Mouse (Mus musculus) lung, embryonic 14.5 days (tissue): ENCODE results near the gene Slit1. TPM values are rescaled to one million over a fixed set of nuclear protein-coding genes. Genes with fewer than 3 reads are reported as not detected.

Source experiments
- ATAC-seq: fragments of 200-750 bp; cut with Nextera tagmentation; 2 replicates; pipeline ENCODE4 v1.8.0; 2017; ENCODE audit warnings: mild to moderate bottlenecking, moderate TSS enrichment, moderate library complexity; ENCODE audit not compliant: insufficient read depth
- DNase-seq: peaks from one replicate; pipeline ENCODE4 v3.0.0-alpha.2; 2015
- H3K27ac ChIP-seq: fragments of 300-500 bp; sonication (generic); 2 replicates; pipeline ENCODE4 v1.5.1; 2014; ENCODE audit warnings: low read depth, mild to moderate bottlenecking, moderate library complexity
- H3K27me3 ChIP-seq: fragments of 300-500 bp; sonication (generic); 2 replicates; pipeline ENCODE4 v1.6.1; 2014; ENCODE audit warnings: low read length, control low read depth; ENCODE audit not compliant: insufficient read depth
- H3K36me3 ChIP-seq: fragments of 300-500 bp; sonication (generic); 2 replicates; pipeline ENCODE4 v1.6.1; 2014; ENCODE audit warnings: control low read depth; ENCODE audit not compliant: insufficient read depth
- H3K4me1 ChIP-seq: fragments of 300-500 bp; sonication (generic); 2 replicates; pipeline ENCODE4 v1.6.1; 2014; ENCODE audit warnings: antibody characterized with exemption, control low read depth; ENCODE audit not compliant: insufficient read depth
- H3K4me2 ChIP-seq: fragments of 300-500 bp; sonication (generic); 2 replicates; pipeline ENCODE4 v1.6.1; 2014; ENCODE audit warnings: mild to moderate bottlenecking
- H3K4me3 ChIP-seq: fragments of 300-500 bp; sonication (generic); 2 replicates; pipeline ENCODE4 v1.5.1; 2014; ENCODE audit warnings: low read depth, low read length
- H3K9ac ChIP-seq: fragments of 300-500 bp; sonication (generic); 2 replicates; pipeline ENCODE4 v1.6.1; 2014
- H3K9me3 ChIP-seq: fragments of 300-500 bp; sonication (generic); 2 replicates; pipeline ENCODE4 v1.6.1; 2016; ENCODE audit warnings: low read depth, low read length, control low read depth
- CTCF ChIP-seq: IDR thresholded peaks from 2 replicates; pipeline ENCODE4 v1.5.1; 2016; ENCODE audit warnings: antibody characterized with exemption, low read depth
- WGBS: fragments of 180-500 bp; shearing (Covaris S2); extraction: QIAGEN DNeasy Blood & Tissue Kit; methylation state at CpG from one replicate; pipeline ENCODE4 v1.1.7; 2014; 5-methylcytosine and 5-hydroxymethylcytosine counted together
- polyA plus RNA-seq: library from polyadenylated mRNA; unstranded; fragments of >200 nt; fragmentation: Nextera tagmentation; extraction: Ambion mirVana; gene quantifications from 2 replicates; pipeline ENCODE4 v1.2.1, GENCODE M21; 2014

Gene Slit1
- polyA plus RNA-seq, 1 experiment from 2014 or later, result 0.24 TPM

DNA sequence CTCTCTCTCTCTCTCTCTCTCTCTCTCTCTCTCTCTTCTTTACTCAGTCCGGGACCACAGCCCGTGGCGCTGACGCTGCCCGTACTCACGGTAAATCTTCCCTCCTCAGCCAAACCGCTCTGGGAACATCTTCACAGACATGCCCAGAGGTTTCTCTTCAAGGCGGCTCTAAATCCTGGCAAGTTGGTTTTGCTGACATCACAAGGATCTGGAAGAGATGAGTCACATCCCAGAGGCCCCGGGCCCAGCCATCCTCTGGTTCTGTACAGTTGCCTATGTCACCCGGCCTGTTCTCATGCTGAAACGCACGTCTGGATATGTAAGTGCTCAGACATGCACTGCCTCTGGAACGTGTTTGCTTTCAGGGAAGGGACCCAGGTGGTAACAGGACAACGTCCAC lies 4.0 kb upstream of the Slit1 start:
- H3K36me3 ChIP-seq, result no peaks in the 10 kb centered on the region
- ATAC-seq (no peak), DNase-seq (no peak)
- no peak overlapping the region for H3K9ac ChIP-seq
- no peak overlapping the region for H3K27ac ChIP-seq
- peaks cover 23% of the 10 kb centered on the region for H3K27me3 ChIP-seq
- no peak overlapping the region for H3K4me2 ChIP-seq
- H3K4me3 ChIP-seq, result no peak overlapping the region
- no peaks in the 10 kb centered on the region for H3K9me3 ChIP-seq
- TF ChIP-seq CTCF, result no peak
- peaks cover 9% of the 10 kb centered on the region for H3K4me1 ChIP-seq
- 90% methylated on average over 14 of the region's 14 CpGs for WGBS

DNA sequence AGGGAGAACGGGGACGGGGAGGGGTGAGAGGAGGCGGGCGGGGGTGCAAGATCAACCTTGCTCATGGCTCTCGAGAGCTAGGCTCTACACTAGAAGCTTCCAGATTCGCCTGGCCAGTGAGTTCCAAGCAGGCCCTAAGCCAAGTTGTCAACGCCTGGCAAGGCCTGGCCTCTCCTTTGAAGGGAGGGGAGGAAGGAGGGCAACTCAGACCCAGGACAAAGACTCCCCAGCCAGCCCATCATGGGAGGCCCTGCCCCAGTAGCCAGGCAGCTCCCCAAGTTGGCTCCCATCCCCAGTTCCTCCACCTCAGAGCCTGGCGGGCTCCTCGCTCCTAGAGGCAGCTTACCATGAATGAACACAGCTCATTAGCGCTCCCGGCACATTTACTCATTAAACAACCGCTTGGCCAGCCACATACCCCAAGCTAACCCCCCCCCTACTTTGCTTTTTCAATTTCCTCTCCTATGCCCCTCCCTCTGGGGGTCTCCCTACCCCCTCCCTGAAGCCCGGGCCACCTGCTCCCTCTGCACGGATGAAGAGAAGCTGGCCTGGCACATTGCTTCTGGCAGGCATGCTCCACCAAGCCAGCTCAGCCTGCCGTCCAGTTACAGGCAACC lies 2.6 kb upstream of the Slit1 start:
- Histone ChIP-seq H3K27me3 (peaks cover 37% of the 10 kb centered on the region), H3K27ac (no peak overlapping the region)
- peak; percentile 4 for DNase-seq

DNA sequence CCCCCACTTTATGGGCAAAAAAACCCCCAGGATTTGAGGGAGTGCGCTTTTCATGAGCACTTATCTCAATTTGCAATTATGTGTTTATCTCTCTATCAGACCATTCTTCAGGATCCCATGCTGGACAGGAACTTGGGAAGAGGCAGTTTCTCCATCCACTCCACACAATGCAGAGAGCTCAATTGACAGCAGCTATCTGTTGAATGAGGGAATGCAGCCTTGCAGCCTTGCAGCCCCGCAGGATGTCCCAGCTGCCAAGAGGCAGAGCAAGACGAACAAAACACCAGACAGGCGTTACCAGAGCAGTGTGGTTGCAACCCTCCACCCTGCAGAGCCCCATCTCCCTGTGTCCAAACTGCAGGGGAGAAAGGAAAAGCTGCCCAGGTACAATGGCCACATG lies 4.6 kb downstream of the Slit1 start:
- 9% methylated on average over 4 of the region's 4 CpGs for WGBS
- ATAC-seq, result peak; percentile 42; the same call in 1 of the 2 replicates

More for the DNA sequence above, 2.6 kb upstream of the Slit1 start:
- Histone ChIP-seq H3K9me3 (no peaks in the 10 kb centered on the region), H3K4me3 (no peak overlapping the region), H3K4me2 (no peak overlapping the region), H3K36me3 (no peaks in the 10 kb centered on the region), H3K9ac (no peak overlapping the region), H3K4me1 (peaks cover 9% of the 10 kb centered on the region)
- no peak; the same call in 1 of the 2 replicates for ATAC-seq
- WGBS, result 40% methylated on average over 15 of the region's 15 CpGs
- TF ChIP-seq CTCF, result no peak

GRCm38 (mm10) chr19:41738429-41738805 lies 5.0 kb downstream of the Slit1 start:
- H3K9ac ChIP-seq, result no peak overlapping the region
- H3K4me3 ChIP-seq, result no peak overlapping the region
- WGBS, result 9% methylated on average over 14 of the region's 14 CpGs
- no peak overlapping the region for H3K27ac ChIP-seq
- DNase-seq (no peak), ATAC-seq (peak; percentile 5; the same call in 1 of the 2 replicates)
- H3K27me3 ChIP-seq, result peaks cover 59% of the 10 kb centered on the region
- no peaks in the 10 kb centered on the region for H3K36me3 ChIP-seq
- TF ChIP-seq CTCF, result no peak
- H3K4me2 ChIP-seq, result peak overlapping the region; percentile 32
- H3K9me3 ChIP-seq, result no peaks in the 10 kb centered on the region
- H3K4me1 ChIP-seq, result peaks cover 12% of the 10 kb centered on the region; the same call in 1 of the 2 replicates

More for the DNA sequence above, 4.6 kb downstream of the Slit1 start:
- Histone ChIP-seq H3K27ac (no peak overlapping the region), H3K27me3 (peaks cover 64% of the 10 kb centered on the region), H3K9me3 (no peaks in the 10 kb centered on the region), H3K4me3 (no peak overlapping the region), H3K4me1 (peaks cover 12% of the 10 kb centered on the region; the same call in 1 of the 2 replicates), H3K9ac (no peak overlapping the region), H3K4me2 (no peak overlapping the region), H3K36me3 (no peaks in the 10 kb centered on the region)
- DNase-seq, result peak; percentile 74
- TF ChIP-seq CTCF, result no peak

- no peak for TF ChIP-seq CTCF
- DNase-seq, result peak; percentile 25
- H3K4me3 ChIP-seq, result no peak overlapping the region
- H3K27me3 ChIP-seq, result peaks cover 54% of the 10 kb centered on the region
- H3K9ac ChIP-seq, result no peak overlapping the region
- 4% methylated on average over 18 of the region's 18 CpGs for WGBS
- H3K27ac ChIP-seq, result no peak overlapping the region
- H3K4me2 ChIP-seq, result peak overlapping the region; percentile 32
- H3K4me1 ChIP-seq, result peaks cover 7% of the 10 kb centered on the region; the same call in 1 of the 2 replicates
- no peaks in the 10 kb centered on the region for H3K9me3 ChIP-seq
- H3K36me3 ChIP-seq, result no peaks in the 10 kb centered on the region
- ATAC-seq, result no peak
Measured at GRCm38 (mm10) chr19:41737657-41738428, 5.6 kb downstream of the Slit1 start.

DNA sequence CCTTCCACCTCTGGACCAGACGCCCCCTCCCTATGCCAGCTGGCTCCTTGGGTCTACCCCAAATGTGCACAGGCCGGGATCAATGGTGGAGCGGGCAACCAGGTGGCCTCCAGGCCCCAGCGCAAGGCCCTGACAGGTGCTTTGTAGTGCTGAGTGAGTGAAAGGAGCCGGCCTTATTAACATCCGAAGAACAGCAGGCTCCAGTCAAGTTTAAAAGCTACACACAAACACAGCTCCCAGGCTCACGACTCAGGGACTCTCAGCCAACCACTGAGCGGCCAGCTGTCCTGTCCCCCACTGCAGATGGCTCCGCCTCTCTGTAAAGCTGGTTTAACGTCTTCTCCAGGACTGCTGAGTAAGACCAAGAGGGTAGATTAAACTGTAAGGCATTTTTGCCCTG lies 8.8 kb downstream of the Slit1 start:
- DNase-seq, result peak; percentile 51
- no peak overlapping the region for H3K4me2 ChIP-seq
- no peaks in the 10 kb centered on the region for H3K36me3 ChIP-seq
- H3K9ac ChIP-seq, result no peak overlapping the region
- peaks cover 33% of the 10 kb centered on the region for H3K27me3 ChIP-seq
- peaks cover 7% of the 10 kb centered on the region; the same call in 1 of the 2 replicates for H3K4me1 ChIP-seq
- 10% methylated on average over 10 of the region's 10 CpGs for WGBS
- ATAC-seq, result peak; percentile 49; the same call in 1 of the 2 replicates
- H3K4me3 ChIP-seq, result no peak overlapping the region
- no peak for TF ChIP-seq CTCF
- H3K9me3 ChIP-seq, result no peaks in the 10 kb centered on the region
- no peak overlapping the region for H3K27ac ChIP-seq

GRCm38 (mm10) chr19:41725491-41725890 lies 18.0 kb downstream of the Slit1 start:
- no peak overlapping the region for H3K4me2 ChIP-seq
- no peak overlapping the region for H3K9ac ChIP-seq
- ATAC-seq, result no peak
- H3K4me3 ChIP-seq, result no peak overlapping the region
- WGBS, result 57% methylated on average over 2 of the region's 2 CpGs
- DNase-seq, result no peak
- H3K27ac ChIP-seq, result no peak overlapping the region
- H3K4me1 ChIP-seq, result no peaks in the 10 kb centered on the region
- no peaks in the 10 kb centered on the region for H3K27me3 ChIP-seq
- no peak for TF ChIP-seq CTCF
- H3K9me3 ChIP-seq, result no peaks in the 10 kb centered on the region
- no peaks in the 10 kb centered on the region for H3K36me3 ChIP-seq
